Mouse (Mus musculus): Measurements from ENCODE around the gene Gm20696.

Gm20696 gene

GRCm38 (mm10) chr6:99666318-99667171 lies at the start of gene Gm20696, which contains the start of gene Eif4e3:
TSS of gene Gm20696 (minus strand) at chr6:99666797.
TSS of gene Eif4e3 (minus strand) at chr6:99666771.
- DNase-seq = peak; percentile 82 to 89

GRCm38 (mm10) chr6:99715913-99716312 lies 49.3 kb upstream of the Gm20696 start:
- no peak for DNase-seq

GRCm38 (mm10) chr6:99715191-99715590 lies 48.6 kb upstream of the Gm20696 start:
- DNase-seq = no peak

- no peak for DNase-seq
Measured at GRCm38 (mm10) chr6:99713256-99713655, 46.7 kb upstream of the Gm20696 start.

- DNase-seq = no peak
Measured at GRCm38 (mm10) chr6:99711576-99712101, 45.0 kb upstream of the Gm20696 start.

- no peak for DNase-seq
Measured at GRCm38 (mm10) chr6:99700484-99700883, 33.9 kb upstream of the Gm20696 start.

GRCm38 (mm10) chr6:99692916-99693841 lies 26.6 kb upstream of the Gm20696 start:
- peak; percentile 43 to 57 for DNase-seq

GRCm38 (mm10) chr6:99692206-99692915 lies 25.8 kb upstream of the Gm20696 start, which contains the start of gene Gpr27:
TSS of gene Gpr27 (plus strand) at chr6:99692679.
- DNase-seq = peak; percentile 59 to 63

- DNase-seq = no peak
Measured at GRCm38 (mm10) chr6:99691666-99692205, 25.1 kb upstream of the Gm20696 start.

GRCm38 (mm10) chr6:99688513-99688912 lies 21.9 kb upstream of the Gm20696 start:
- no peak for DNase-seq

- no peak for DNase-seq
Measured at GRCm38 (mm10) chr6:99684899-99685298, 18.3 kb upstream of the Gm20696 start.

GRCm38 (mm10) chr6:99683974-99684373 lies 17.4 kb upstream of the Gm20696 start:
- DNase-seq = no peak

- DNase-seq = peak in 1 of 2 experiments; percentile 22
Measured at GRCm38 (mm10) chr6:99678108-99678507, 11.5 kb upstream of the Gm20696 start.

- no peak for DNase-seq
Measured at GRCm38 (mm10) chr6:99677325-99677724, 10.7 kb upstream of the Gm20696 start.

- DNase-seq = no peak
Measured at GRCm38 (mm10) chr6:99674482-99674881, 7.9 kb upstream of the Gm20696 start.

- DNase-seq = no peak
Measured at GRCm38 (mm10) chr6:99671768-99672167, 5.2 kb upstream of the Gm20696 start.

GRCm38 (mm10) chr6:99670481-99671119 lies 4.0 kb upstream of the Gm20696 start:
- peak; percentile 66 to 76 for DNase-seq

- DNase-seq = peak in 1 of 2 experiments; percentile 45
Measured at GRCm38 (mm10) chr6:99669481-99670325, 3.1 kb upstream of the Gm20696 start.

- peak in 1 of 2 experiments; percentile 28 for DNase-seq
Measured at GRCm38 (mm10) chr6:99667290-99667689, 693 bp upstream of the Gm20696 start.

Measured in cerebellum, postnatal 36 days (tissue).